Comparison of ENCODE assay signal across 21 mouse cellular contexts in genomic region chr19:28520761-28521181, GRCm38 (mm10).
DNase-seq lines count a peak whose midpoint lies in the region; ATAC-seq and TF ChIP-seq lines count a peak whose summit lies in the region.
"Had no signal": no experiment of that assay in that cellular context is flagged by ENCODE, and none has a peak within 500 bp of the region (broad histone marks: within the 10 kb centered on the region; RNA-seq: fewer than 3 reads in every experiment).

No protein-coding gene starts in this region.

- no peak for ATAC-seq in midbrain, postnatal 0 days (ENCODE audit: low FRiP score)
- ATAC-seq: inflammation-experienced regulatory T-cells, adult 6 months; midbrain, embryonic 15.5 days had no signal

- H3K27me3 ChIP-seq in midbrain, postnatal 0 days (ENCODE audit: insufficient read depth, low read length), result no peaks in the 10 kb centered on the region
- H3K27me3 ChIP-seq: heart, embryonic 13.5 days; hindbrain, embryonic 13.5 days; liver, embryonic 15.5 days; megakaryocyte, embryonic 14.5 days; midbrain, embryonic 15.5 days had no signal

- H3K4me3 ChIP-seq in midbrain, postnatal 0 days (ENCODE audit: low read depth, low read length), result no peak overlapping the region
- H3K4me3 ChIP-seq: forebrain, embryonic 10.5 days; gastrocnemius, adult 2 months; heart, embryonic 13.5 days; hindbrain, embryonic 13.5 days; liver, embryonic 15.5 days; megakaryocyte, embryonic 14.5 days; midbrain, embryonic 15.5 days had no signal

- H3K36me3 ChIP-seq in midbrain, postnatal 0 days (ENCODE audit: insufficient read depth, low read length), result no peaks in the 10 kb centered on the region
- H3K36me3 ChIP-seq: forebrain, embryonic 10.5 days; heart, embryonic 13.5 days; hindbrain, embryonic 13.5 days; liver, embryonic 15.5 days; midbrain, embryonic 15.5 days had no signal

- no peak overlapping the region for H3K27ac ChIP-seq in midbrain, postnatal 0 days (ENCODE audit: low read depth, low read length)
- H3K27ac ChIP-seq: forebrain, embryonic 10.5 days; gastrocnemius, adult 2 months; heart, embryonic 13.5 days; hindbrain, embryonic 13.5 days; liver, embryonic 15.5 days; midbrain, embryonic 15.5 days had no signal

- DNase-seq in testis, postnatal 10 days (ENCODE audit: low spot score), result peak; percentile 8
- no peak for DNase-seq in testis, postnatal 14 days (ENCODE audit: low spot score)
- peak; percentile 91 for DNase-seq in kidney, adult 9 months
- DNase-seq in kidney, postnatal 25 days, result peak; percentile 50 to 72
- no peak for DNase-seq in frontal cortex, postnatal 10 days (ENCODE audit: low spot score in 2 of 2)
- no peak for DNase-seq in ovary, adult 18-20 months (ENCODE audit: low spot score)
- no peak for DNase-seq in midbrain, postnatal 0 days (ENCODE audit: low spot score)
- DNase-seq: adrenal gland, postnatal 36 days; B cell, adult 2 months; cerebellum, adult 18-20 months; gastrocnemius, adult 2 months; lung, postnatal 10 days; right cerebral cortex, postnatal 25 days; thymus, postnatal 4 days had no signal

- H3K4me1 ChIP-seq in midbrain, postnatal 0 days (ENCODE audit: insufficient read depth, low read length), result no peaks in the 10 kb centered on the region
- H3K4me1 ChIP-seq: liver, embryonic 15.5 days; megakaryocyte, embryonic 14.5 days; midbrain, embryonic 15.5 days had no signal

- 67% methylated on average over 6 of the region's 6 CpGs for WGBS in midbrain, postnatal 0 days

- TF ChIP-seq CTCF in midbrain, postnatal 0 days (IDR thresholded peaks at IDR 0.05), result no peak

- H3K9me3 ChIP-seq in midbrain, postnatal 0 days (ENCODE audit: low read length), result no peaks in the 10 kb centered on the region
- H3K9me3 ChIP-seq: forebrain, embryonic 10.5 days; heart, embryonic 13.5 days; hindbrain, embryonic 13.5 days; liver, embryonic 15.5 days; midbrain, embryonic 15.5 days had no signal

- H3K9ac ChIP-seq in midbrain, postnatal 0 days (replicated peaks; ENCODE audit: low read length, poor library complexity, severe bottlenecking), result no peak overlapping the region
- H3K9ac ChIP-seq: heart, embryonic 13.5 days; hindbrain, embryonic 13.5 days; liver, embryonic 15.5 days; midbrain, embryonic 15.5 days had no signal

- no peak overlapping the region for H3K4me2 ChIP-seq in midbrain, postnatal 0 days (ENCODE audit: low read depth, low read length, poor library complexity, severe bottlenecking)
- H3K4me2 ChIP-seq: heart, embryonic 13.5 days; hindbrain, embryonic 13.5 days; liver, embryonic 15.5 days; midbrain, embryonic 15.5 days had no signal

Comparison
In these comparisons a context has a peak if more than half of its experiments do, and no peak if none do; other contexts are left out.
1. DNase-seq: peak in testis, postnatal 10 days (single experiment), kidney, adult 9 months (single experiment) and kidney, postnatal 25 days (2 of 2); none in testis, postnatal 14 days (single experiment), frontal cortex, postnatal 10 days (0 of 2), ovary, adult 18-20 months (single experiment) and midbrain, postnatal 0 days (single experiment).